Mouse (Mus musculus): Measurements from ENCODE around the gene Erp44. TPM values are rescaled to one million over a fixed set of nuclear protein-coding genes. Genes with fewer than 3 reads are reported as not detected.

Gene Erp44
- total and polyA plus RNA-seq, 3 experiments: 8.0 to 64.1 (median 47.6) TPM

DNA sequence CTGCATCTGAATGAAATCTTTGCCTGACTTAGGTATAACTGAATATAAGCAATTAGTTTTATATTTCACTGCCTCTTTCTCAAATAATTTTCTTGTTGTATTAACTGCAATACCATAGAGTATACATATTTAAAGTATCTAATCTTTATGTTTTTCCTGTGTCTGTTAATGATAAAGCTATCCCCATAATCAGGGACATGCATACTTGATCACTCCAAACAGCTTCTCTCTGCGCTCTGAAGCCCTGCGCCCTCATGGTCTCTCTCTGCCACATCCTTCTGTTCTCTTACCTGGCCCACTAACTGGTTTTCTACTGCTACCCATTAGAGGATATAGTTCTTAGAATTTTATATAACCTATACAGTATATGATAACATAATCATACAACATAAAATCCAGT lies 129.9 kb downstream of the Erp44 start:
- TF ChIP-seq CTCF (IDR thresholded peaks at IDR 0.05; ENCODE audit: low read depth, low read length) (no peak), TAL1 (conservative IDR thresholded peaks at IDR 0.05; ENCODE audit: low read depth, low read length) (no peak), GATA1 (IDR thresholded peaks at IDR 0.05; ENCODE audit: borderline replicate concordance, low read length) (no peak), GATA2 (IDR thresholded peaks at IDR 0.05; ENCODE audit: borderline replicate concordance, low read depth, low read length) (no peak), POLR2AphosphoS5 (IDR thresholded peaks at IDR 0.05; ENCODE audit: insufficient replicate concordance, low read depth, low read length) (no peak)
- no peaks in the 10 kb centered on the region for H3K9me3 ChIP-seq (replicated peaks)
- H3K27me3 ChIP-seq (ENCODE audit: insufficient read depth, low read length): no peaks in the 10 kb centered on the region
- H3K36me3 ChIP-seq (replicated peaks): peaks cover 67% of the 10 kb centered on the region
- H3K4me3 ChIP-seq (ENCODE audit: low read depth, low read length): no peak overlapping the region
- DNase-seq (ENCODE audit: low spot score) (no peak), ATAC-seq (ENCODE audit: extremely low read depth, insufficient number of reproducible peaks, low FRiP score, poor library complexity, severe bottlenecking) (no peak)
- peaks cover 12% of the 10 kb centered on the region; the same call in 1 of the 2 replicates for H3K4me1 ChIP-seq (ENCODE audit: insufficient read depth, low read depth, low read length)

Other genes starting within 250 kb of the Erp44 start
- gene Nr4a3, start 234.4 kb downstream of the Erp44 start, total RNA-seq (2014; fragmentation: Nextera tagmentation): 0.68 TPM in 1 of 2 replicates, not detected in the other
- 0.12 and 0.33 TPM in 2 replicates for gene Nr4a3, start 234.4 kb downstream of the Erp44 start, total RNA-seq (2017)
- 0.20 and 0.32 TPM in 2 replicates for gene Nr4a3, start 234.4 kb downstream of the Erp44 start, polyA plus RNA-seq (2012)
- gene Stx17, start 154.6 kb downstream of the Erp44 start, total RNA-seq (2014; fragmentation: Nextera tagmentation): 21.7 and 22.8 TPM in 2 replicates
- gene Stx17, start 154.6 kb downstream of the Erp44 start, total RNA-seq (2017): 18.5 and 21.8 TPM in 2 replicates
- gene Stx17, start 154.6 kb downstream of the Erp44 start, polyA plus RNA-seq (2012): 2.4 and 4.0 TPM in 2 replicates
- 22.8 and 25.8 TPM in 2 replicates for gene Invs, start 202 bp upstream of the Erp44 start, total RNA-seq (2014; fragmentation: Nextera tagmentation)
- 8.2 and 10.2 TPM in 2 replicates for gene Invs, start 202 bp upstream of the Erp44 start, total RNA-seq (2017)
- 7.4 and 7.5 TPM in 2 replicates for gene Invs, start 202 bp upstream of the Erp44 start, polyA plus RNA-seq (2012)
- 119 and 139 TPM in 2 replicates for gene Tex10, start 193.9 kb upstream of the Erp44 start, total RNA-seq (2014; fragmentation: Nextera tagmentation)
- 91.4 and 97.7 TPM in 2 replicates for gene Tex10, start 193.9 kb upstream of the Erp44 start, total RNA-seq (2017)
- 18.9 and 23.9 TPM in 2 replicates for gene Tex10, start 193.9 kb upstream of the Erp44 start, polyA plus RNA-seq (2012)

Data from G1E (cell line).